Mouse (Mus musculus): ENCODE measurements around the gene Sft2d1.
"Not testable (repeated sequence)": the region's sequence is repeated elsewhere in the genome, so short reads cannot be mapped to it uniquely, and the experiment has no call there.

The Sft2d1 gene

GRCm38 (mm10) chr17:8302772-8303438 is 8.0 kb upstream of the Sft2d1 start:
- no peak for DNase-seq (ENCODE audit: low read depth)

GRCm38 (mm10) chr17:8303671-8304070 is 7.2 kb upstream of the Sft2d1 start:
- DNase-seq (ENCODE audit: low read depth), result no peak

- DNase-seq (ENCODE audit: low read depth), result no peak
These were observed 5.1 kb upstream of the Sft2d1 start for GRCm38 (mm10) chr17:8305801-8306200.

- DNase-seq (ENCODE audit: low read depth), result no peak
These were observed 849 bp downstream of the Sft2d1 start for GRCm38 (mm10) chr17:8311751-8312150.

- DNase-seq (ENCODE audit: low read depth), result no peak
These were observed 3.1 kb downstream of the Sft2d1 start for GRCm38 (mm10) chr17:8313976-8314375.

GRCm38 (mm10) chr17:8316251-8316650 is 5.3 kb downstream of the Sft2d1 start:
- DNase-seq (ENCODE audit: low read depth), result no peak

GRCm38 (mm10) chr17:8326877-8327276 is 16.0 kb downstream of the Sft2d1 start:
- not testable (repeated sequence) for DNase-seq (ENCODE audit: low read depth)

- DNase-seq (ENCODE audit: low read depth), result no peak
These were observed 17.7 kb downstream of the Sft2d1 start for GRCm38 (mm10) chr17:8328511-8329174.

- no peak for DNase-seq (ENCODE audit: low read depth)
These were observed 19.7 kb downstream of the Sft2d1 start for GRCm38 (mm10) chr17:8330602-8331001.

- not testable (repeated sequence) for DNase-seq (ENCODE audit: low read depth)
These were observed 26.3 kb downstream of the Sft2d1 start, which contains the start of gene Prr18 for GRCm38 (mm10) chr17:8337159-8337558. TSS of gene Prr18 (plus strand) at chr17:8337459.

- no peak for DNase-seq (ENCODE audit: low read depth)
These were observed 28.9 kb downstream of the Sft2d1 start for GRCm38 (mm10) chr17:8339666-8340374.

- DNase-seq (ENCODE audit: low read depth), result no peak
These were observed 29.8 kb downstream of the Sft2d1 start for GRCm38 (mm10) chr17:8340407-8341359.

- DNase-seq (ENCODE audit: low read depth), result no peak
These were observed 30.6 kb downstream of the Sft2d1 start for GRCm38 (mm10) chr17:8341360-8341963.

GRCm38 (mm10) chr17:8342706-8343105 is 31.8 kb downstream of the Sft2d1 start:
- DNase-seq (ENCODE audit: low read depth), result no peak

GRCm38 (mm10) chr17:8343416-8343815 is 32.5 kb downstream of the Sft2d1 start:
- no peak for DNase-seq (ENCODE audit: low read depth)

GRCm38 (mm10) chr17:8347765-8348285 is 36.9 kb downstream of the Sft2d1 start:
- no peak for DNase-seq (ENCODE audit: low read depth)

GRCm38 (mm10) chr17:8348941-8349340 is 38.0 kb downstream of the Sft2d1 start:
- no peak for DNase-seq (ENCODE audit: low read depth)

- DNase-seq (ENCODE audit: low read depth), result no peak
These were observed 40.2 kb downstream of the Sft2d1 start for GRCm38 (mm10) chr17:8351088-8351487.

- no peak for DNase-seq (ENCODE audit: low read depth)
These were observed 44.8 kb downstream of the Sft2d1 start, which contains the start of gene T2 for GRCm38 (mm10) chr17:8355692-8356091. TSS of gene T2 (plus strand) at chr17:8355992.

GRCm38 (mm10) chr17:8357498-8357897 is 46.6 kb downstream of the Sft2d1 start:
- DNase-seq (ENCODE audit: low read depth), result no peak

- DNase-seq (ENCODE audit: low read depth), result no peak
These were observed 50.0 kb downstream of the Sft2d1 start for GRCm38 (mm10) chr17:8360876-8361275.
